Mouse (Mus musculus): ENCODE data around the gene Grap2. TPM values are rescaled to one million over a fixed set of nuclear protein-coding genes. Genes with fewer than 3 reads are reported as not detected.
A peak's percentile ranks its signal among the peaks of the same experiment; 100 is the strongest.

Grap2 gene
- total and polyA plus RNA-seq, 2 experiments: 0.46 to 0.66 TPM

GRCm38 (mm10) chr15:80560646-80561580, 11.5 kb upstream of the Grap2 start:
- H3K4me3 ChIP-seq (ENCODE audit: insufficient read depth, low read depth, low read length): no peak overlapping the region
- no peaks in the 10 kb centered on the region for H3K4me1 ChIP-seq (ENCODE audit: control insufficient read depth, insufficient read depth, low read length)
- no peak overlapping the region for H3K27ac ChIP-seq (replicated peaks; ENCODE audit: insufficient read depth, low read depth, low read length)
- no peak overlapping the region for H3K9ac ChIP-seq (ENCODE audit: low read depth, low read length)
- H3K36me3 ChIP-seq (ENCODE audit: control insufficient read depth, insufficient read depth, low read length): no peaks in the 10 kb centered on the region
- TF ChIP-seq CTCF (IDR thresholded peaks at IDR 0.05; ENCODE audit: low read depth, low read length): no peak
- TF ChIP-seq POLR2A (IDR thresholded peaks at IDR 0.05; ENCODE audit: extremely low read depth, insufficient read depth, low read length): no peak
- DNase-seq (ENCODE audit: extremely low read depth, low read depth, low spot score): no peak
- WGBS: 66% methylated on average over 15 of the region's 15 CpGs
- H3K27me3 ChIP-seq (ENCODE audit: control insufficient read depth, insufficient read depth, low read length): 0 out of 2 replicates have a peak, but pooled peaks cover 3% of the 10 kb centered on the region
- H3K79me2 ChIP-seq (ENCODE audit: control insufficient read depth, insufficient read depth, low read length): no peaks in the 10 kb centered on the region

GRCm38 (mm10) chr15:80562446-80562845, 9.9 kb upstream of the Grap2 start:
- Histone ChIP-seq H3K9ac (ENCODE audit: low read depth, low read length) (no peak overlapping the region), H3K4me3 (ENCODE audit: insufficient read depth, low read depth, low read length) (no peak overlapping the region), H3K4me1 (ENCODE audit: control insufficient read depth, insufficient read depth, low read length) (no peaks in the 10 kb centered on the region), H3K36me3 (ENCODE audit: control insufficient read depth, insufficient read depth, low read length) (no peaks in the 10 kb centered on the region), H3K27ac (replicated peaks; ENCODE audit: insufficient read depth, low read depth, low read length) (no peak overlapping the region), H3K27me3 (ENCODE audit: control insufficient read depth, insufficient read depth, low read length) (0 out of 2 replicates have a peak, but pooled peaks cover 3% of the 10 kb centered on the region), H3K79me2 (ENCODE audit: control insufficient read depth, insufficient read depth, low read length) (no peaks in the 10 kb centered on the region)
- TF ChIP-seq POLR2A (IDR thresholded peaks at IDR 0.05; ENCODE audit: extremely low read depth, insufficient read depth, low read length) (no peak), CTCF (IDR thresholded peaks at IDR 0.05; ENCODE audit: low read depth, low read length) (no peak)
- 68% methylated on average over 3 of the region's 3 CpGs for WGBS
- no peak for DNase-seq (ENCODE audit: extremely low read depth, low read depth, low spot score)

GRCm38 (mm10) chr15:80563634-80564208, 8.7 kb upstream of the Grap2 start:
- Histone ChIP-seq H3K4me1 (ENCODE audit: control insufficient read depth, insufficient read depth, low read length) (no peaks in the 10 kb centered on the region), H3K4me3 (ENCODE audit: insufficient read depth, low read depth, low read length) (no peak overlapping the region), H3K9ac (ENCODE audit: low read depth, low read length) (no peak overlapping the region), H3K79me2 (ENCODE audit: control insufficient read depth, insufficient read depth, low read length) (no peaks in the 10 kb centered on the region), H3K27ac (replicated peaks; ENCODE audit: insufficient read depth, low read depth, low read length) (no peak overlapping the region), H3K36me3 (ENCODE audit: control insufficient read depth, insufficient read depth, low read length) (no peaks in the 10 kb centered on the region), H3K27me3 (ENCODE audit: control insufficient read depth, insufficient read depth, low read length) (peaks cover 3% of the 10 kb centered on the region; the same call in 1 of the 2 replicates)
- no peak for DNase-seq (ENCODE audit: extremely low read depth, low read depth, low spot score)
- WGBS: 83% methylated on average over 6 of the region's 6 CpGs
- TF ChIP-seq POLR2A (IDR thresholded peaks at IDR 0.05; ENCODE audit: extremely low read depth, insufficient read depth, low read length) (no peak), CTCF (IDR thresholded peaks at IDR 0.05; ENCODE audit: low read depth, low read length) (peak; percentile 24; the same call in 1 of the 2 replicates)

GRCm38 (mm10) chr15:80565106-80565665, 7.2 kb upstream of the Grap2 start, which contains the start of gene Enthd1:
Enthd1 (minus strand) TSS chr15:80565156.
- H3K27ac ChIP-seq (replicated peaks; ENCODE audit: insufficient read depth, low read depth, low read length): no peak within 1 kb of the TSS
- no peak for TF ChIP-seq CTCF (IDR thresholded peaks at IDR 0.05; ENCODE audit: low read depth, low read length)
- no peak for TF ChIP-seq POLR2A (IDR thresholded peaks at IDR 0.05; ENCODE audit: extremely low read depth, insufficient read depth, low read length)
- no peaks in the 10 kb centered on the region for H3K36me3 ChIP-seq (ENCODE audit: control insufficient read depth, insufficient read depth, low read length)
- no peaks in the 10 kb centered on the region for H3K79me2 ChIP-seq (ENCODE audit: control insufficient read depth, insufficient read depth, low read length)
- peaks cover under 1% of the 10 kb centered on the region; the same call in 1 of the 2 replicates for H3K27me3 ChIP-seq (ENCODE audit: control insufficient read depth, insufficient read depth, low read length)
- no peak within 1 kb of the TSS for H3K4me3 ChIP-seq (ENCODE audit: insufficient read depth, low read depth, low read length)
- no peak for DNase-seq (ENCODE audit: extremely low read depth, low read depth, low spot score)
- H3K9ac ChIP-seq (ENCODE audit: low read depth, low read length): no peak within 1 kb of the TSS
- no peaks in the 10 kb centered on the region for H3K4me1 ChIP-seq (ENCODE audit: control insufficient read depth, insufficient read depth, low read length)
- 80% methylated on average over 19 of the region's 19 CpGs for WGBS

- no peaks in the 10 kb centered on the region for H3K4me1 ChIP-seq (ENCODE audit: control insufficient read depth, insufficient read depth, low read length)
- WGBS: 86% methylated on average over 6 of the region's 6 CpGs
These were observed 5.7 kb upstream of the Grap2 start for GRCm38 (mm10) chr15:80566696-80567095.

More at GRCm38 (mm10) chr15:80566696-80567095, 5.7 kb upstream of the Grap2 start:
- no peaks in the 10 kb centered on the region for H3K36me3 ChIP-seq (ENCODE audit: control insufficient read depth, insufficient read depth, low read length)
- H3K79me2 ChIP-seq (ENCODE audit: control insufficient read depth, insufficient read depth, low read length): no peaks in the 10 kb centered on the region
- no peak for TF ChIP-seq POLR2A (IDR thresholded peaks at IDR 0.05; ENCODE audit: extremely low read depth, insufficient read depth, low read length)
- H3K9ac ChIP-seq (ENCODE audit: low read depth, low read length): no peak overlapping the region
- no peaks in the 10 kb centered on the region; the same call in 1 of the 2 replicates for H3K27me3 ChIP-seq (ENCODE audit: control insufficient read depth, insufficient read depth, low read length)
- H3K27ac ChIP-seq (replicated peaks; ENCODE audit: insufficient read depth, low read depth, low read length): no peak overlapping the region
- H3K4me3 ChIP-seq (ENCODE audit: insufficient read depth, low read depth, low read length): no peak overlapping the region
- no peak for DNase-seq (ENCODE audit: extremely low read depth, low read depth, low spot score)

Measured in liver, adult 2 months (tissue).